In the genomic region with DNA sequence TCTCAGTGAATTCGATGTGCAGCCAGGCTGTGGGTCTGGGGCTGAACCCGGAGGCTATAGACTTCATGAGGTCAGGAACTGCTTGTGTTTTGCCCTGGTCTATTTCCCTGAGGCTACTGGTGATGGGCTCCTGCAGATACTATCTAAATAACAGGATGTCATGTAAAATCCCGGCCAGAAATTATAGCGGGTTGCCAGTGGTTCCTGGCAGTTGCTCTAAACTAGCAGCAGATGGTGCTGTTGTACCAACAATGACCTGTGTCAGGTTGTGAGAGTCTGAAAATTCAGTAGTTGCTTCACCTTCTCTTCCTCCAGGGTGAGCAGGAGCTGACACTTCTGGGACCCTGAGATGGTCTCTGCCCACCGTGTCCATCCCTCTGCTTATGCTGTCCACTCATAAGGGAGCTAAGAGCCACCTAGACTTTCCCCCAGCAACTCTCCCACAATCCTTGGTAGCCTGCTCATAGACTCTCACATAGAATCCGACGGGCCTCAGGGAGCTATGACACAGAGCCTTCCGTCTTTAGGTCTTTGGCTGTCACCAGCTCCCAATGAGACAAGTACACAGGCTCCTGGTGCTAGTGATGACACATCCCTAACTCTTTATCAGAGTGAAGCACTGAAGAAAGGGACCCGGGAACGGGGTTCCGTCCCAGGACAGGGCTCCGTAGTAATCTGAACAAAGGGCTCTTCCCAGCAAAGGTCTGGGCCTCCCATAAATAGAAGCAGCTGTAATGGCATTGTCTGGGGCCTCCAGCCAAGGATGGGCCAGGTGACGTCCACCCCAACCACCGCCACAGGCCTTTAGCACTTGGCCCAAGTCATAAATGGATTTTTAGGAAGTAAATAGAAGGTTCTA, we compare ENCODE assay signal across 9 mouse cellular contexts.
DNase-seq lines count a peak whose midpoint lies in the region; ATAC-seq and TF ChIP-seq lines count a peak whose summit lies in the region.
"Had no signal": no experiment of that assay in that cellular context is flagged by ENCODE, and none has a peak within 500 bp of the region (broad histone marks: within the 10 kb centered on the region; RNA-seq: fewer than 3 reads in every experiment).

No protein-coding gene starts in this region.

- H3K4me2 ChIP-seq in forebrain, postnatal 0 days (ENCODE audit: low read depth) = no peak overlapping the region
- H3K4me2 ChIP-seq in hindbrain, embryonic 11.5 days (replicated peaks; ENCODE audit: low read depth, low read length) = no peak overlapping the region
- H3K4me2 ChIP-seq: lung, embryonic 15.5 days had no signal

- H3K27me3 ChIP-seq in forebrain, postnatal 0 days (ENCODE audit: insufficient read depth, low read length) = no peaks in the 10 kb centered on the region
- no peaks in the 10 kb centered on the region for H3K27me3 ChIP-seq in hindbrain, embryonic 11.5 days (ENCODE audit: control insufficient read depth, insufficient read depth, low read length)
- H3K27me3 ChIP-seq: lung, embryonic 15.5 days had no signal

- peak; percentile 61 for DNase-seq in gastrocnemius, adult 18-20 months (ENCODE audit: low spot score)
- DNase-seq in gastrocnemius, postnatal 25 days = no peak
- DNase-seq in cerebellum, adult 11-12 months = peak; percentile 85
- DNase-seq in forebrain, postnatal 0 days = peak; percentile 89
- DNase-seq in hindbrain, embryonic 11.5 days (ENCODE audit: low spot score) = peak; percentile 79
- peak; percentile 49 to 61 for DNase-seq in layer of hippocampus, adult 2 months (ENCODE audit: low spot score in 2 of 2)
- peak; percentile 68 for DNase-seq in lung, postnatal 14 days
- peak; percentile 69 to 75 for DNase-seq in right cerebral cortex, adult 2 months (ENCODE audit: low spot score in 2 of 2)

- no peak overlapping the region for H3K9ac ChIP-seq in forebrain, postnatal 0 days
- no peak overlapping the region for H3K9ac ChIP-seq in hindbrain, embryonic 11.5 days (ENCODE audit: low read depth, low read length)
- H3K9ac ChIP-seq: lung, embryonic 15.5 days had no signal

- H3K36me3 ChIP-seq in forebrain, postnatal 0 days (ENCODE audit: insufficient read depth) = peaks cover 4% of the 10 kb centered on the region
- H3K36me3 ChIP-seq in hindbrain, embryonic 11.5 days (ENCODE audit: control insufficient read depth, insufficient read depth, low read length) = no peaks in the 10 kb centered on the region
- H3K36me3 ChIP-seq: lung, embryonic 15.5 days had no signal

- 62% methylated on average over 14 of the region's 14 CpGs for WGBS in forebrain, postnatal 0 days
- 64% methylated on average over 14 of the region's 14 CpGs for WGBS in hindbrain, embryonic 11.5 days

- no peaks in the 10 kb centered on the region for H3K9me3 ChIP-seq in forebrain, postnatal 0 days (ENCODE audit: low read length)
- H3K9me3 ChIP-seq in hindbrain, embryonic 11.5 days (ENCODE audit: control insufficient read depth, low read length) = no peaks in the 10 kb centered on the region
- H3K9me3 ChIP-seq: lung, embryonic 15.5 days had no signal

- no peak overlapping the region for H3K27ac ChIP-seq in forebrain, postnatal 0 days (ENCODE audit: low read depth, low read length)
- no peak overlapping the region for H3K27ac ChIP-seq in hindbrain, embryonic 11.5 days (ENCODE audit: low read depth, low read length)
- no peak overlapping the region for H3K27ac ChIP-seq in layer of hippocampus, adult 2 months
- H3K27ac ChIP-seq: lung, embryonic 15.5 days had no signal

- TF ChIP-seq CTCF in forebrain, postnatal 0 days (IDR thresholded peaks at IDR 0.05; ENCODE audit: low read depth) = peak; percentile 89
- TF ChIP-seq CTCF in layer of hippocampus, adult 2 months (conservative IDR thresholded peaks at IDR 0.05) = peak; percentile 90

- peak; percentile 84 for ATAC-seq in forebrain, postnatal 0 days
- no peak; the same call in 1 of the 2 replicates for ATAC-seq in hindbrain, embryonic 11.5 days (ENCODE audit: low FRiP score)

- no peaks in the 10 kb centered on the region for H3K4me1 ChIP-seq in forebrain, postnatal 0 days (ENCODE audit: insufficient read depth)
- no peaks in the 10 kb centered on the region for H3K4me1 ChIP-seq in hindbrain, embryonic 11.5 days (replicated peaks; ENCODE audit: control insufficient read depth, insufficient read depth, low read length)

- no peak overlapping the region for H3K4me3 ChIP-seq in forebrain, postnatal 0 days (ENCODE audit: low read depth, low read length)
- no peak overlapping the region for H3K4me3 ChIP-seq in hindbrain, embryonic 11.5 days (ENCODE audit: low read depth, low read length)
- H3K4me3 ChIP-seq in layer of hippocampus, adult 2 months = no peak overlapping the region
- H3K4me3 ChIP-seq: lung, embryonic 15.5 days had no signal
